Mouse (Mus musculus) kidney, adult 8-10 months (tissue): ENCODE data around the gene Ap1b1.

ENCODE experiments used
- DNase-seq, 2 experiments: peaks; one replicate each; pipeline ENCODE4 v3.0.0; 2022

Ap1b1 gene

DNA sequence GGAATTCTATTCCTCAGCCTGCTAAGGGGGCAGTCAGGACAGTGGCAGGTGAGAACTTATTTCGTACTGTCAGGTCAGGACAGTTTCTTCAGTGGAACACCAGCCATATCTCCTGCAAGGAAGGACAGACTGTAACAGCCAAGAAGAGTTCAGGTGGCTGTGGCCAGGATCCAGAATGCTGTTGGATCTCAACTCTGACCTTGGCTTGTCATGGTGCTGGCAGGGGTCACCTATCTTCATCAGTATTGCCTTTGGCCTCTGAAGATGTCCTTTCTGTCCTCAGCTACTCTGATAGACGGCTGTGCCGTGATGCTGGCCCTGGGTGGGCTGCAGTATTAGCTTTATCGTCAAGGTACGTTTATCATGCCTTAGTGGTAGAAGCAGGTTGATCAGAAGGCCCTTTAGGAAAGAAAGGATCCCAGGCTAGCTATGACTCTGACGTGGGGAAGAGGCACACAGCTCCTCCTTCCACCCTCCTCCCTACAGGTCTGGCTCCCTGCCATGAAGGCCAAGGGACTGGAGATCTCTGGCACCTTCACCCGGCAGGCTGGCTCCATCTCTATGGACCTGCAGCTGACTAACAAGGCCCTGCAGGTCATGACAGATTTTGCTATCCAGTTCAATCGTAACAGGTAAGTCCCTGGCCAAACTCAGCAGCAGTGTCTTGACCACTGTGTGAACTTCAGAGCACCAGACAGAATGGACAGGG, 50.7 kb downstream of the Ap1b1 start:
- peak; percentile 43 to 49 for DNase-seq

DNA sequence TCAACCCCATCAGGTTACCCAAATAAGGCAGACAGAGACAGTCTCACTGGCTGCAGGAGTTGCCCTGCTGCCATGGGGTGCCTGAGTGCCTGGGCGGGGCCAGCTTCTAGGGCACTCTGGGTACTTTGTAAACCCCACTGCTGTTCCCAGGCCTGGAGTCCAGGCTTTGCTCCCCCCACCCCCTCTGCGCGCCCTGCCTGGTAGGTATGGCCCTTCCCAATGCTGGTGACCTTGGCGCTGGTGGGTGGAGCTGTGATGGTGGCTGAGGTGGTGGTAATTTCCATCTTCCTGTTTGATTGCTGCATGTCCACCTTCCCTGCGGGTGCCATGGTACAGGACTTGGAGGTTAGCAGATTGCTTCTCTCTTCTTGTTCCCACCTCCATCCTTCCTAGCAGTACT, 54.0 kb downstream of the Ap1b1 start:
- no peak for DNase-seq

DNA sequence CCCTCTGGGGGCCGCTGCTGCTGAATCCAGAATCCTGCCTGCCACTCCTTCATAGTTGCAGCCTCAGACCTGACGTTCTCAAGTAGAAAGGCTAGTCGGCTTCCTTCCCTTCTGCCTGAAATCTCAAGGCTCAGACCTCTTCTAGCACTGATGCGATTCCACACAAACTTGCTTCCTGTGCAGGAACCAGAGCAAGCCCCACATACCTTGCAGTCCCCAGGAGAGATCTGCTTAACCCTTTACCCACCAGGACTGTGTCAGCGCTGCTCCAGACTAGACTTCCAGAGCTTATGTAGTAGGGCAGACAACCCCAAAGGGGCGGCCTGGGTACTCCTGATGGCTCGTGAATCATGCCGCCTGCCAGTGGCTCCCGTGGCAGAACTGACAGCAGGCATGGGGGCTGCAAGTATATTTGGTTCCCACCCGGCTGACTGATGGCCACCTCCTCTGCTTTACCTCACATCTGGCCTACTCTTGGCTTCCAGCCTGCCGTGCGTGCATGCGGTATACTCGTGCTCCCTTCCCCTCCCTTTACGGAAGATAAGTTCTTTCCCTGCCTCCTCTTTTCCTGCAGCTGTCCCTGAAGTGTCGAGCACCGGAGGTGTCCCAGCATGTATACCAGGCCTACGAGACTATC, 54.6 kb downstream of the Ap1b1 start:
- no peak for DNase-seq

DNA sequence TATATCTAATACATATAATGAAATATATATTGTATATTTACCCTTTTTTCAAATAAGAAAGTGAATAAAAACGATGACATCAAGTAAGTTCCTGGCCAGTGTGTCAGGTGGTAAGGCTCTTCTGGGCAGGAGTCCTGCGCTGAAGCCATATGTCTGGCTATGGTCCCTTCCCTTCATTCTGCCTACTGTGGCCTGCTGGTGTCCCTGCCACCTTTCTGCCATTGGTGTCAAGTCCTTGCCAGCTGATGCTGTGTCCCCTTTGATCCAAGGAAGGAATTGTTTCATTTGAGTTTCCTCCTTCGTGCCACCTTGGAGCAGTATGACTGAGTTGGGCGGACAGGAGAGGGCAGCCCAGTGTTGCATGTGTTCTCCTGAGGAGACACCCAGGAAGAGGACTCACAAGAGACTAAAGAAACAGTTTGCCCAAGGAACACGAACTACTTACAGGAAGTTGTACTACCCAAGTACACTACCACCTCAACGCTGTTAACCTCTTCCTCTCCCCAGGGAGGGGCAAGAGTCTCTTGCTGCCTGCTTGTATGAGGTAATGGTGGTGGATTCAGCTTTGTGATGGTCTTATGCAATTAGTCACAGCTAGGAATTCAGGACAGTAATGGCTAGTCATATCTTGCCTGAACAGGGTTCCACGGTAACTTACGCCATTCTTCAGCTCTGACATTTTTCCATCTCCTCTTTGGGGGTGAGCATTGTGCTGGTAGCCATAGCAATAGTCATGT, 56.2 kb downstream of the Ap1b1 start:
- DNase-seq: no peak

DNA sequence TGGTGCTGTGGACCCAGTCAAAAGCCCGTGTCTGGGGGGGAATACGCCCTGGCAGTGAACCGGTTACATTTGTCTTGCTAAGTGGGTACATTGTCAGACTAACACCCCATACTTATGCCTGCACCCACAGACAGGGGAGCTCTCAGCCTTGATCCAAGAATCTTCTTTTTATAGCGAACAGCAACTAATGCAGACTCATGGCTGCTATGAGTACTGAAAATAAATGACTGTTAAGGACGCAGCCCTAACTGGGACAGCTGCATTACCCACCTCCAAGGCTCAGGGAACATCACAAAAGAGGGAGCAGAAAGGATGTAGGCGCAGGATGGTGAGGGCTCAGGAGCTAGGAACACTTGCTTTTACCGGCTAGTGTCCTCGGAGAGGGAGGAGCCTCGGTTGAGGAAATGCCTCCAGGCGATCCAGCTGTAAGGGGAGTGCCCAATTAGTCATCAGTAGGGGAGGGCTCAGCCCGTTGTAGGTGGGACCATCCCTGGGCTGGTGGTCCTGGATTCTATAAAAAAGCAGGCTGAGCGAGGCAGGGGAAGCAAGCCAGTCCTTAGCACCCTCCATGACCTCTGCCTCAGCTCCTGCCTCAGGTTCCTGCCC, 59.8 kb downstream of the Ap1b1 start:
- DNase-seq: no peak

DNA sequence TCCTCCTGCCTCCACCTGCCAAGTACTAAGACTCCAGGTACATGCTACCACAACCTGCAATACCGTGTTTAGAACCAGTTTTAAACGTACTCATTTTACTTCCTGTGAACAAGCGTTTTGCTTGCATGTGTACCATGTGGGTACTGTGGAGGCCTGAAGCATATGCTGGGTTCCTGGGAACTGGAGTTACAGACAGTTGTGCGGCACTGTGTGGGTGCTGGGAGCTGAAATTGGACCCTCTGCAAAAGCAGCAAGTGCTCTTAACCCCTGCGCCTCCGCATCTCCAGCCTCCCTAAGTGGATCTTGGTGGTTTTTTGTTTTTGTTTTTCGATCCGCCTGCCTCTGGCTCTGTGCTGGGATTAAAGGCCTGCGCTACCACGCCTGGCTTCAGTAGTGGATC, 65.0 kb downstream of the Ap1b1 start:
- no peak for DNase-seq

DNA sequence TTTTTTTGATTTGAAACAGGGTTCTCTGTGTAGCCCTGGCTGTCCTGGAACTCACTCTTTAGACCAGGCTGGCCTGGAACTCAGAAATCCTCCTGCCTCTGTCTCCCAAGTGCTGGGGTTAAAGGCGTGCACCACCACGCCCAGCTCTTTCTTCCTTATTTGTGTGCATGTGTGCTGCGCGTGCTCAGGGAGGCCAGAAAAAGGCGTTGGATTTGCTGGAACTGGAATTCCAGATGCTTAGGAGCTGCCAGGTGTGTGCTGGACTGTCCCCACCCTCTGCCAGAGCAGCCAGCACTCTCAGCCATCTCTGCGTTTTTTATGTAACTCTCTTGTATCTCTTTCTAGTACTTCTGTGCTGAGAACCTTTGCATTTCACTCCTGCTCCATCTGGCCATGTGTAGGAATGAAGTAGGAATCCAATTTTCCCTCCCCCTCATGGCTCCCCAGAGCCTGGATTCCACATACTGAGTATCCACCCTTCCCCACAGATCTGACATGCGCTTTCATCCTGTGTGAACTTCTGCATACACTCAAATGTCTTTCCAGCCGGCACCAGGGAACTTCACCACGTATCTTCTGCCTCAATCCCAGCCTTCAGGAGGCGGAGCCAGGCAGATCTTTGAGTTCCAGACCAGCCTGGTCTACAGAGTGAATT, 65.7 kb downstream of the Ap1b1 start:
- no peak for DNase-seq

DNA sequence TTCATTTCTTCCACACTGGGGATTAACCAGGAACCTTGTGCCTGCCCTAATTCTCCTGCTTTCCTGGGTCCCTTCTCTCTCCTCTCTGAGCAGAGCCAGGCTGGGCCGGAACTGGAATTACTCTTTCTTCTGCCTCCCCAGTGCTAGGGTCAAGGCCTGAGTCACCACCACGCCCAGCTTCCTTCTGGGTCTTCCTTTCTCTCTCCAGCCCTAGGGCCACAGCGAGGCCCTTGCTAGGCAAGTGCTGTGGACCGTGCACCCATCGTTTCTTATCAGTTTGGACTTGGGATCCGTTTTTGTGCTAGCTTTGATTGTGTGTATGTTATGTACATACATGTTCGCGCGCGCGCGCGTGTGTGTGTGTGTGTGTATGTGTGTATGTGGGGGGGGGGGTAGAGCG, 67.5 kb downstream of the Ap1b1 start:
- DNase-seq: no peak

DNA sequence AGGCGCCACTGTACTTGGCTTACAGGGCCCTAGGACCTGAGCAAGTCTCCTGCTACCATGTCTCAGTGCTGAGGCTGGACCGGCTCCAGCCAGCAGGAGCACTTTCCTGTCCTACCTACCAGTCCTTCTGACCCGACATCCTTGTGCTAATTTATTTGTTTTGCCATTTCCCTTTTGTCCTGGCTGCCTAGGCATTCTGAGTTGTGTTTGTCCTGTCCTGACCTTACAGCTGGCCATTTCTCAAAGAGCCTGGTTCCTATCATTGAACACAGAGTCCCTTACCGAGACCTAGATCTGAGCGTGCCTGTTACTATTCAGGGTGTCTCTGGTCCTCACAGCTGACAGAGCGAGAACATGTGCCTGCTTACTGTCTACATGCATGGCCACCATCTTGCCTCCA, 68.2 kb downstream of the Ap1b1 start:
- peak; percentile 25 to 46 for DNase-seq

DNA sequence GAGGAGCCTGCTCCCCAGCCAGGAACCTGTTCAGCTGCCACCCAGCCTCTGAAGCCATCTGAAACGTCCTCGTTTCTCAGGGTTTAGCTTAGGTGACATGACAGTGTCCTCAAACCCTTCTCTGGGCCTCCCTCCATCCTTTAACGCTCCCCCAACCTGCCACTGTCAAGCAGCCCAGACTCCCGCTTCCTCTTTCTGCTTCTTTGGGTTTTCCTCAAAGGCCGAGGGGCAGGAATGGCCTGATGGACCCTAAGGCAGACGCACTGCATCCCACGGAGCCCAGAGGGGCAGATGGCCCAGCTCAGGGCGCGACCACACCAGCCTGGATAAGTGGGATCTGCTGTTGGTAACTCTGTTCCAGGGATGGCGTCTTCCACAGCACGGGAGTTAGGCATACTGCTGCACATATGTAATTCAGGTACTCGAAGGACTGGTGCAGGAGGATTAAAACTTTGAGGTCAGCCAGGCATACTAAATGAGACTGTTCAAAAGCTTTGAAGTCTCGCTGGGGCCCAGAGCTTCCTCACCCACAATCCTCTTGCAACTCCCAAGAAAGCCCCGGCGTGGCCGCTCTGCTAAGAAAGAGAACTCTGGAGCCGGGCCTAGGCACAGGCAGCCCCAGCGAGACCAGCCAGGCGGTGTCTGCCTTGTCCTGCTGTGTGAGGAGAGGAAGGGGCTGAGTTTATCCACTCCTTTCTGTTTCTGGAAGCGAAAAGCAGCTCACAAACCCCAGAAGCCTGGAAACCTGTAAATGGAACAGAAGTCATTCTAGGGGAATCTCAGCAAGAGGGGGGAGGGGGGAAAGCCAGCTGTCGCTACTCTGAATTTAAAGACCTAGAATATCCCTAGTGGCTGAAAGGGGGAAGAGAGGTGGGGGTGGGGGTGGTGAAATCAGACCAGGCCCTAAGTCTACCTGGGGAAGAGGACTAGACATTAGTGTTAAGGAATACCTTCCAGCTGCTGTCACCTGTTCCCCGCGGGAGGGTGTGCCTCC, 69.6 kb downstream of the Ap1b1 start:
- no peak for DNase-seq

DNA sequence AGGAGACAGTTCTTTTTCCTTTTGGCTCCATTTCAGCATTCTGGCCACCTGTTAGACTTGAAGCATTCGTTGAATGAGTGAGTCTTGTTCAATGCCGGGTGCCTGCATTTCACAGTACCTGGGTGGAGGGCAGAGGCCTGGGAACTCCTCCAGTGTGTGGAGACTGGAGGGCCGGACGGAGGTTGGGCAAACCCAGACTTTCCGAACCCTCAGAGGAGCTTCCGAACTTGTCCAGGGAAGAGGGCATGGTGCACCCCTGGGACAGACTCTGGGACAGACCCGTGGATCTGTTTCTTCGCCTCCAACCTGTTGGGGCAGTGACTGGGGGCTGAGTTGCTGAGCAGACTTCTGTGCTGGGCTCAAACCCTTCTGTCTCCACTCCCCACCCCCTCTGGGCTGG, 70.4 kb downstream of the Ap1b1 start:
- no peak for DNase-seq

DNA sequence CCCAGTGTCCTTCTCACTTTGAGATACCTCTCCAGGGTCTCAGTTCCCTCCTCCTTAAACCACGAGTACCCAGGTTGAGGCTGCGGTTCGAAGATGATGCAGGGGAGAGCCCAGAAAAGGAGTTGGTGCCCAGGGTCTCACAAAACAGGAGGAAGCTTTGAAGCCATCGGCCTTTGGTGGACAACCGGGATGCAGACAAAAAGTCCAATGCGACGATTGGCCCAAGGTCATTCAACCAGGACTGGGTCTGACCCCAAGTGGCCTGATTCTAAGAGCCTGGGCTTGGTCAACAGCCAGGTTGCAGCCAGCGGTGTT, 70.9 kb downstream of the Ap1b1 start:
- DNase-seq: no peak

DNA sequence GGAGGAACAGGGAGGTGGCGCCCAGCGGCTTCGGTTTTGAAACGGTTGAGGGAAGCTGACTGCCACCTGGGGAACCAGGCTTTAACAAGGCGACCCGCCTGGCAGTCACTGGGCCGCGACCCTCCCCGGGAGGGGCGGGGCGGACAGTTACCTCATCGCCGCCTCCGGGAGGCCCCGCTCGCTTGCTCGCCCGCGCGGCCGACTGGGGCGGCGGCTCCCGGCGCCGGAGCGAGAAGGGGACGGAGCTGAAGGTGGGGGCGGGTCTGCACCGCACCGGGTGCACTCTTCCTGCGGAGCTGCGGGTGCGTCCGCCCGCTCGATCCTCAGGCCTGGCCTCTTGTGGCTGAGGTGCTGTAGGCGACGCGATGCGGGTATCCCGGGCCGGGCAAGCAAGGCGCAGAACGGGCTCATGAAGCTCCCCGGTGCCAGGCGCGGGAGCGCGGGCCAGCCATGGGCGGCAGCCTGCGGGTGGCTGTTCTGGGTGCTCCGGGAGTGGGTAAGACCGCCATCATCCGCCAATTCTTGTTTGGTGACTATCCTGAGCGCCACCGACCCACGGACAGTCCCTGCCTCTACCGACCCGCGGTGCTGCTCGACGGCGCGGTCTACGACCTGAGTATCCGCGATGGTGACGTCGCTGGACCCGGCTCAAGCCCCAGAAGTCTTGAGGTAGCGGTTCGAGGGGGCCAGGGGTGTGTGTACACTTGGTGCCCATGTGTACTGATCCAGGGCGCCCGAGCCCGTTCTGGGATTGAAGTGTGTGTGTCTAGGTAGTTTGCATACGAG, 71.4 kb downstream of the Ap1b1 start, which contains the start of gene Rasl10a:
Gene Rasl10a (plus strand): TSS at position 273 of the 786 bp plus-strand sequence.
- DNase-seq: peak in 1 of 2 experiments; percentile 50

DNA sequence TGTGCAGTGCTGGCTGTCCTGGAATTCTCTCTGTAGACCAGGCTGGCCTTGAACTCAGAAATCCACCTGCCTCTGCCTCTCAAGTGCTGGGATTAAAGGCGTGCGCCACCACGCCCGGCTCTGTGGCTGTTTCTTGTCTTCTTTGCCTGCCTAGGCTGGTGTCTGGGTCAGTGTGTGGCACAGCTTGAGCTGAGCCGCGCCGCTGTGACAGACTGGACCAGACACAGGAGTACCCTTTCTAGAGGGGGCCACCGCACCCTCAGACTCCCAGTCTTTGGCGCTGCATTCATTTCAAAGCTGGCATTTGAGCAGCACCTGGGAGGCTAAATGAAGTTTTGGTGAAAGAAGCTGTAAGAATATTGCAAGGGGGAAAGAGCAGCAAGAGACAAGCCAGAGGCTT, 72.2 kb downstream of the Ap1b1 start:
- no peak for DNase-seq

DNA sequence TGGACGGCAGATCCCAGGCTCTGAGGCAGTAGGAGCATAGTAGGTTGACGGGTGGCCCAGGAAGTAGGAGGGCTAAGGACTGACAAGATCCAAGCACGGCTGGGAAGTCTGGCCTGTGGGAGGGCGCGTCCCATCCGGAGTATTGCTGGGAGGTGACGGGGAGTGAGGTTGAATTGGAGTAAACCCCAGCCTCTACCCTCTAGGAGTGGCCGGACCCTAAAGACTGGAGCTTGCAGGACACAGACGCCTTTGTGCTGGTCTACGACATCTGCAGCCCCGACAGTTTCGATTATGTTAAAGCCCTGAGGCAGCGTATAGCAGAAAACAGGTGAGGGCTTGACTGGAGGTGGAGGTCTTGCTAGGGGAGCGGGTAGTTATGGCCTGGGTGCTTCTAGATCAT, 72.6 kb downstream of the Ap1b1 start:
- no peak for DNase-seq

DNA sequence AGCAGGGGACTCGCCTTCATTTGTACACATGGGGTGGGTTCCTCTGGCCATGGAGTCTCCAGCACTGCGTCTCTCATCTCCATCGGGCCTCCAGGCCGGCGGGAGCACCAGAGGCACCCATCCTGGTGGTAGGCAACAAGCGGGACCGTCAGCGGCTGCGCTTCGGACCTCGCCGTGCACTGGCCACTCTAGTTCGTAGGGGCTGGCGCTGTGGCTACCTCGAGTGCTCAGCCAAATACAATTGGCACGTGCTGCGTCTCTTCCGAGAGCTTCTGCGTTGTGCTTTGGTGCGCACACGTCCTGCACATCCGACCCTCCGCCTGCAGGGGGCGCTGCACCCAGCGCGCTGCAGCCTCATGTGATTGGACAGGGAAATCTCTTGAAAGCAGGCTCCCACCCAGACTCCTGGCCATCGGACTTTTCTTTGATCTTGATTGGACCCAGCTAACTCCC, 73.1 kb downstream of the Ap1b1 start:
- peak in 1 of 2 experiments; percentile 27 for DNase-seq

DNA sequence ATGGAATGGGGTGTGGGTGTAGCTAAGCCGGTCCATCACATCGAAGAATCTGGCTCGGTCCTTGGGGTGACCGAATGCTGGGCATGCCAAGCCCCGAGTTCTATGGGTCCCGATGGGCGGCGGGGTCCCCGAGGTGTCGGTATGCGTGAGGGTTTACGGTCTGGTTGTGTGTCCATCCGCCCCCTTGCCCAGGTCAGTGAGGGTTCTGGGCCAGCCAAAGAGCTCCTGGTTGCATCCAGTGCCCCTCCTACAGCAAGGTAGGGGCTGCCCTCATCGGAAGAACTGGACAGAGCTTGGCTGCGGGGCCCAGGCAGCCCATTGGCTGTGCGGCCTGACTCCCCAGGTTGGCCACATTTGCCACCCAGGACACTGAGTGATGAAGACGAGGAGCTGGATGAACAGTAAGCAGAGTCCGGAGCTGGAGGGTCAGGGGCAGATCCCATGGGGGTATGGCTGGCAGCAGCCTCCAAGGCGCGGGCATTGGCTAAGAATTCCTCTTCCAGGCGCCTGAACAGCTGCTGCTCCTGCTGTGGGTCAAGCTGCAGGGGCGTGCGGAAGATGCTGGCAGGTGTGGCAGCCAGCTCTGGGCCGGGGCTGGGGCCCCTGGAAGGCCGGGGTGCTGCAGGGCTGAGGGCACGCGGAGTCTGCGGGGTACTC, 74.3 kb downstream of the Ap1b1 start:
- no peak for DNase-seq

DNA sequence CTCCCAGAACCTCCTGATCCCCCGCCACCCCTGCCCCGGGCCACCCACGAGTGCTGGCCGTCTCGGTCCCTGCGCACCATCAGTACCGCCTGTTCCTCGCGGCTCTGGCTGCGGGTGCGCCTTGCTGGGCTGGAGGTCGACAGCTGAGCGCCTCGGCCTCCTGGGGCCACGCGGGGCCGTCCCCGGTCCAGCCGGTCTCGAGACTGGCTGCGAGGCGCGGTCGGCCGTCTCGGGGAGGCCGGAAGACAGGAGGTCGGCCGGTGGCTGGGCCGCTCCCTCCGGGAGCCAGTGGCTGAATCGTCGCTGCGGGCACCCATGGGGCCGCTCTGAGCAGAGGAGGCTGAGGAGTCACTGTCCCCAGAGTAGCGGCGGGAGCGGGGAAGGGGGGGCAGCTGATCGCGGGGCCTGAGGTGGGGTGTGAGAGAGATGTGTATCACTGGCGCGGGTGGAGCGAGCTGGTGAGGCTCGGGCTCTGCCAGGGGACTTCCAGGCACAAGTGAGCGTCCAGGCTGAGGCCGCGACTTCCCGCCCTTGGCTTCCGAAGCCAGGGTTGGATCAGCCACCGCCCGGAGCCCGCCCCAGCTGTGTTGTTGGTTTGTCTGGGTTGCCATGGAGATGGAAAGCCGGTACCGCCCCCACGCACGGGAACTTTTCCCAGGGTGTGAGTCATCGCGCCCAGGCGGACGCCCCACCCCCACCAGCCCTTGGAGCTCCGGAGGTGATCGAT, 75.0 kb downstream of the Ap1b1 start:
- peak; percentile 91 to 93 for DNase-seq

DNA sequence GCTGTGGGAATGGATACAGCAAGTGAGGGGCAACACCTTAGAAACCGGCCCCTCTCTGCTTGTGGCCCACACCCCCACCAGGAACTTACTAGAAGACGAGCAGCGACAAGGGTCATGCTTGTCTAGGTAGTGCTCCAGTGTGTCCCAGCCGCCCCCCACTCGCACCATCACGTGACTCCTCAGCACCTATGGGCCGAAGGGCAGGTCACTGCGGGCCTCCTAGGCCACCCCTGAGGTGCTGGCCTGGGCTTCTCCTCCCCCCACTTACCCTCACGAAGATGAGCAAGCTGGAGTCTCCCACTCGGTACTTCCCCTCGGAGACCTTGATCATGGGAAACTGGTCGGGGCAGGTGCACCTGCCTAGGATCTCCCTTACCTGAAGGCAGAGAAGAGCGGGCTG, 75.7 kb downstream of the Ap1b1 start:
- DNase-seq: no peak
